Mouse (Mus musculus) ES-E14 (cell line): ENCODE results near the gene Cpeb2. TPM values are rescaled to one million over a fixed set of nuclear protein-coding genes. Genes with fewer than 3 reads are reported as not detected.

Experiments used
- DNase-seq: peaks from one replicate; pipeline ENCODE4 v3.0.0-alpha.2; 2013; ENCODE audit warnings: low read depth, low spot score
- H3K27ac ChIP-seq: 2 replicates; pipeline ENCODE4 v1.5.1; 2012; ENCODE audit warnings: low read depth, mild to moderate bottlenecking, low read length, moderate library complexity, mixed read lengths; ENCODE audit not compliant: poor library complexity, insufficient read depth, severe bottlenecking
- H3K36me3 ChIP-seq: 2 replicates; pipeline ENCODE4 v1.6.1; 2012; ENCODE audit warnings: mild to moderate bottlenecking, low read length, moderate library complexity, mixed read lengths; ENCODE audit not compliant: control insufficient read depth, poor library complexity, insufficient read depth, severe bottlenecking
- H3K4me1 ChIP-seq, 2 experiments: fragments of 150-350 bp in 1 of 2; sonication (generic) in 1 of 2; 2 replicates each; pipeline ENCODE4 v1.6.1; 2012; ENCODE audit warnings: low read length in 2 of 2, mild to moderate bottlenecking in 1 of 2, mixed read lengths in 1 of 2; ENCODE audit not compliant: control insufficient read depth in 2 of 2, insufficient read depth in 2 of 2, poor library complexity in 1 of 2
- H3K4me3 ChIP-seq, 2 experiments: fragments of 150-350 bp in 1 of 2; sonication (generic) in 1 of 2; 2 replicates each; pipeline ENCODE4 v1.5.1; 2012; ENCODE audit warnings: low read length in 2 of 2, low read depth in 1 of 2, mild to moderate bottlenecking in 1 of 2, mixed read lengths in 1 of 2; ENCODE audit not compliant: insufficient read depth in 1 of 2, poor library complexity in 1 of 2, severe bottlenecking in 1 of 2
- H3K9ac ChIP-seq: 2 replicates; pipeline ENCODE4 v1.6.1; 2012; ENCODE audit warnings: low read depth, mild to moderate bottlenecking, low read length, mixed read lengths; ENCODE audit not compliant: poor library complexity, insufficient read depth, severe bottlenecking
- H3K9me3 ChIP-seq: fragments of 150-350 bp; sonication (generic); 2 replicates; pipeline ENCODE4 v1.6.1; 2012; ENCODE audit warnings: low read depth, mild to moderate bottlenecking, low read length; ENCODE audit not compliant: control insufficient read depth, insufficient read depth
- CHD2 ChIP-seq: IDR thresholded peaks from 2 replicates; pipeline ENCODE4 v1.6.1; 2014; ENCODE audit warnings: mild to moderate bottlenecking, low read depth, low read length, inconsistent platforms
- HCFC1 ChIP-seq: IDR thresholded peaks from 2 replicates; pipeline ENCODE4 v1.6.1; 2012; ENCODE audit warnings: low read length, inconsistent platforms, borderline replicate concordance; ENCODE audit not compliant: insufficient read depth
- MAFK ChIP-seq: IDR thresholded peaks from 2 replicates; pipeline ENCODE4 v1.6.1; 2014; ENCODE audit warnings: mild to moderate bottlenecking, low read depth, low read length, inconsistent platforms; ENCODE audit not compliant: insufficient read depth
- ZC3H11A ChIP-seq: IDR thresholded peaks from 2 replicates; pipeline ENCODE4 v1.6.1; 2012; ENCODE audit warnings: low read depth, mild to moderate bottlenecking, inconsistent platforms, low read length, borderline replicate concordance
- ZNF384 ChIP-seq: IDR thresholded peaks from 2 replicates; pipeline ENCODE4 v1.6.1; 2012; ENCODE audit warnings: low read depth, low read length, inconsistent platforms
- in situ Hi-C, 2 experiments: fragments of 600-800 bp; cut with MboI; formaldehyde crosslinking; loops; one replicate each; pipeline ENCODE4 v1.15.1; 2025; ENCODE audit warnings: low sequenced_read_pairs in 2 of 2, inconsistent platforms in 1 of 2; ENCODE audit not compliant: unreplicated experiment in 2 of 2
- total RNA-seq: library from RNA; depleted of rRNA; stranded (reverse); fragments of 300-350 nt; gene quantifications from 2 replicates; pipeline ENCODE4 v1.2.3, GENCODE M21; 2012; rRNA removed

The Cpeb2 gene
- 2.0 and 4.1 TPM in 2 replicates for total RNA-seq

DNA sequence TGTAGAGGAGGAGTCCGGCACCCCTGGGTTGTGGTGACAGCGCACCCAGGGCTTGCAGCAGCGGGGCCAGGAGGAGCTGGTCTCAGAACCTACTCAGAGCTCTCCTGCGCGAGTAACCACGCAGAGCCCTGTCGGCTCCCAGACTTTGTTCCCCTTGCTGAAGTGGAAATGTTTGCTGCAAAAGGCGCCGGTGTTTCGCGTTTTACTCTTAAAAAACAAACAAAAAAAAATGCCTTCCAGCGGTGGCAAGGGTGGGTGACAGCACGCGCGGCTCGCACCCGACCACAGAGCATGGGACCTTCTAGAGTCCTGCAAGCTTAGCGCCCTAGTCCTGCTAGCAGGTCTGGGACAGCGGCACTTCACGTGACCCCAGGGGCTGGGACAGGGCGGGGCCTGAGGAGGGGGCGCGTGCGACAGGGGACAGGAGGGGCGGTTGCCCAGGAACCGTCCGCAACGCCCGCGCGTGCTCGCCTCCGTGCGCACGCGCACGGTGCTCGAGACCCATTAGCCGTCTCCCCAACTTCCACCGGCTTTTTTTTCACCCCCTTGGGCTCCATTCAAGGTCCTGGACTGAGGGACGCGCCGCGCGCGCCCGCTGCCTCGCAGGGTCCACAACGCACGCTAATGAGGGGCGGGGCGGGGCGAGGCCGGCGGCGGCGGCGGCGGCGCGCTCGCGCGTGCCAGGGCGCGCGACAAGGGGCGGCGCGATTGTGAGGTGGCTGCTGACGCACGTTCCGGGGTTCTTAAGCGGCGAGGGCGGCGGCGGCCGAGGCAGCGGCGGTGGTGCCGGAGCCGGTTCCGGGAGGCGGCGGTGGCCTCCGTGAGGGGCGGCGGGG lies at the start of gene Cpeb2:
Gene Cpeb2, plus strand, starts transcription at position 691 of the 836 bp plus-strand sequence.
- Histone ChIP-seq H3K9me3 (no peaks in the 10 kb centered on the region), H3K4me3 (peak within 1 kb of the TSS; percentile 68 to 85), H3K4me1 (peaks cover 0 to 7% of the 10 kb centered on the region in 2 experiments; a peak in 1 of 4 replicates), H3K9ac (peak within 1 kb of the TSS; percentile 83), H3K36me3 (no peaks in the 10 kb centered on the region), H3K27ac (peak within 1 kb of the TSS; percentile 48)
- in situ Hi-C loops = no loop called here
- no peak for TF ChIP-seq HCFC1
- no peak for TF ChIP-seq CHD2
- TF ChIP-seq ZC3H11A = no peak
- TF ChIP-seq MAFK = no peak
- TF ChIP-seq ZNF384 = peak; percentile 63; the same call in 1 of the 2 replicates
- peak; percentile 86 for DNase-seq

DNA sequence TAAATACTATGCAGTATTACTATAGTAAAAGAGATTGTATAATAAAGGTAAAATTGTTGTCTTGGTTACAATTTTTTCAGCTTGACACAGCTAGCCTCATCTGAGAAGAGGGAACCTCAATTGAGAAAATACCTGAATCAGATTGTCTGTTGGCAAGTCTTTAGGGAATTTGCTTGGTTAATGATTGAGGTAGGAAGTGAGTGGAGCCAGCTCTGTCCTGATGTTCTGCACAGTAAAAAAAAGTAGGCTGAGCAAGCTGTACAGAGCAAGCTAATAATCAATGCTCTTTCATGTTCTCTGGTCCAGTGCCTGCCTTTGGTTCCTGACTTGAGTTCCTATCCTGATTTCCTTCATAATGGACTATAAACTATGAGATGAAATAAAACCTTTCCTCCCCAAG lies 49.4 kb upstream of the Cpeb2 start:
- H3K4me3 ChIP-seq = no peak overlapping the region
- TF ChIP-seq HCFC1 (no peak), MAFK (no peak), ZC3H11A (no peak), ZNF384 (no peak), CHD2 (no peak)
- no peak overlapping the region for H3K27ac ChIP-seq
- no peak for DNase-seq
- in situ Hi-C loops = no loop called here
- H3K36me3 ChIP-seq = no peaks in the 10 kb centered on the region
- H3K9me3 ChIP-seq = no peaks in the 10 kb centered on the region
- no peaks in the 10 kb centered on the region for H3K4me1 ChIP-seq
- H3K9ac ChIP-seq = no peak overlapping the region

DNA sequence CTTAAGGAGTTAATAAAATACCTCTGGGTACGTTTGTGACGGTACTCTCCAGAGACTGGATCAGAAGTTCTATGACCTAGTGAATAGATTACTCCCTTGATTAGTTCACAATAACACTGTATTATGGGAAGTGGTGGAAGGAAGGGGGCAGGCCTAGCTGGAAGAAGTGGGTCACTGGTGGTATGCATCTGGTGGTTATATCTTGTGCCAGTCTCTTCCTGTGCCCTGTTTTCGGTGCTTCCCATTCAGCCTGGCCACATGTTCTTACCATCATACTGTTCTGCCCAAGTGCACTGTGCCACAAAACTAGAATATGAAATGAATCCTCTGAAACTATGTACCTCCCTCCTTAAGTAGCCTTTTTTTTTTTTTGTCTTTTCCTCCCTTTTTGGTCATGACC lies 48.1 kb upstream of the Cpeb2 start:
- Histone ChIP-seq H3K4me1 (no peaks in the 10 kb centered on the region), H3K9ac (no peak overlapping the region), H3K36me3 (no peaks in the 10 kb centered on the region), H3K9me3 (no peaks in the 10 kb centered on the region), H3K27ac (no peak overlapping the region), H3K4me3 (no peak overlapping the region)
- in situ Hi-C loops = no loop called here
- TF ChIP-seq ZNF384 (no peak), MAFK (no peak), ZC3H11A (no peak), HCFC1 (no peak)
- DNase-seq = no peak

DNA sequence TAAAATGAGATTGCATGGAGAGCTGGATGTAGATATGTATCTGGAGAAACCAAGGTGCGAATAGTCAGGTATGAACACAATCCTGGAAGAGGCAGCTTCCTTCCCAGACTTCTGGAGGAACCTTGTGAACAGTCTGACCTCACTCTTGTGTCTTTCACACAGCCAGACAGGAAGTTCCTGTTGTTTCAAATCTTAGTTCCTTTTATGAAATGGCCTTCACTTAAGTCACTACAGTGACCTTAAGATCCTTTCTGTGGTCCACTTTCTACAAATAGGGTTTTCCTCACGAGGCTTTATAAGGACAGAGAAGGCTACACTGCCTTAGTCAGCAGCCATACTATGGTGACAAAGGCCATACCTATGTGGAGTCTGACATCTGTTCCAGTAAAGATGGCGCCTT lies 47.5 kb upstream of the Cpeb2 start:
- Histone ChIP-seq H3K9me3 (no peaks in the 10 kb centered on the region), H3K4me1 (no peaks in the 10 kb centered on the region), H3K4me3 (no peak overlapping the region), H3K27ac (no peak overlapping the region), H3K36me3 (no peaks in the 10 kb centered on the region), H3K9ac (no peak overlapping the region)
- DNase-seq = no peak
- TF ChIP-seq HCFC1 = no peak
- no peak for TF ChIP-seq ZC3H11A
- no peak for TF ChIP-seq MAFK
- no peak for TF ChIP-seq ZNF384
- TF ChIP-seq CHD2 = no peak
- in situ Hi-C loops = no loop called here

DNA sequence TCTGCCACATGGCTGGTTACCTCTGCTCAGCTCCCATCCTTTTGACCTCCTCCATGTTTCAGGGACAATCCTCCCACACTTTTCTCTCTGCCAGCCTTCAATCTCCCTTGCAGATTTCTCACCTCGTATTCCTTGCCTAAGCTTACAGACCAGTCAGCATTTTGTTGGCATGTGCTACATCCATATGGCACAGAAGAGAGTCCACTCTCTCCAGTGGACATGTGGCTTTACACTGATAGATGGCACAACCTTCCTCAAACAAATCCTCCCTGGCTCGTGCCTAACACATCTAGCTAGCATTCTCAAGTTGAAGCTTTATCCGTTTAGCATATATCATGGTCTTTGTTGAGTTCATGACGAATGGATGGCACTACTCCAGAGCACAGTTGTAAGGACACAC lies 32.3 kb upstream of the Cpeb2 start:
- no peaks in the 10 kb centered on the region for H3K9me3 ChIP-seq
- DNase-seq = no peak
- TF ChIP-seq ZC3H11A (no peak), ZNF384 (no peak), HCFC1 (no peak), CHD2 (no peak), MAFK (no peak)
- no peak overlapping the region for H3K9ac ChIP-seq
- H3K36me3 ChIP-seq = no peaks in the 10 kb centered on the region
- H3K4me1 ChIP-seq = no peaks in the 10 kb centered on the region
- no peak overlapping the region for H3K27ac ChIP-seq
- H3K4me3 ChIP-seq = no peak overlapping the region
- in situ Hi-C loops = no loop called here
